ENCODE assay signal across 19 mouse cellular contexts in genomic region chr2:23023714-23024282, GRCm38 (mm10).
"Had no signal": no experiment of that assay in that cellular context is flagged by ENCODE, and none has a peak within 500 bp of the region (broad histone marks: within the 10 kb centered on the region; RNA-seq: fewer than 3 reads in every experiment).

No protein-coding gene starts in this region.

- H3K9ac ChIP-seq: limb, embryonic 13.5 days; liver, embryonic 13.5 days; lung, embryonic 14.5 days; midbrain, embryonic 13.5 days had no signal

- H3K27me3 ChIP-seq: limb, embryonic 13.5 days; liver, embryonic 13.5 days; midbrain, embryonic 13.5 days had no signal

- H3K4me3 ChIP-seq: limb, embryonic 10.5 days; limb, embryonic 13.5 days; liver, embryonic 13.5 days; midbrain, embryonic 13.5 days had no signal

- H3K4me1 ChIP-seq: limb, embryonic 10.5 days; limb, embryonic 13.5 days; midbrain, embryonic 13.5 days had no signal

- DNase-seq: kidney, adult 2 months; kidney, postnatal 36 days; liver; liver, embryonic 13.5 days; lung, embryonic 14.5 days; lung, postnatal 36 days; right cerebral cortex, adult 18-20 months; right cerebral cortex, postnatal 14 days; right cerebral cortex, postnatal 4 days; thymus, adult 2 months; thymus, postnatal 14 days; thymus, postnatal 4 days had no signal

- H3K4me2 ChIP-seq: limb, embryonic 13.5 days; liver, embryonic 13.5 days; lung, embryonic 14.5 days; midbrain, embryonic 13.5 days had no signal

- H3K9me3 ChIP-seq: limb, embryonic 10.5 days; limb, embryonic 13.5 days; liver, embryonic 13.5 days; midbrain, embryonic 13.5 days had no signal

- ATAC-seq: lung, postnatal 0 days; midbrain, embryonic 13.5 days; midbrain, embryonic 16.5 days had no signal

- H3K27ac ChIP-seq: kidney, postnatal 0 days; limb, embryonic 10.5 days; limb, embryonic 13.5 days; liver, embryonic 13.5 days; midbrain, embryonic 13.5 days; stomach, postnatal 0 days had no signal
